Mouse (Mus musculus) thymus, postnatal 0 days (tissue): Measurements from ENCODE around the gene Ifngr2. TPM values are rescaled to one million over a fixed set of nuclear protein-coding genes. Genes with fewer than 3 reads are reported as not detected.

ENCODE experiments used
- DNase-seq: peaks from one replicate; pipeline ENCODE4 v3.0.0-alpha.2; 2015; ENCODE audit warnings: low spot score
- microRNA-seq: library from miRNA; unstranded; fragments of <30 nt; microRNA quantifications from one replicate; pipeline ENCODE4, GENCODE M21; 2016; ENCODE audit warnings: borderline number of aligned reads
- polyA plus RNA-seq: library from polyadenylated mRNA; unstranded; fragments of >200 nt; fragmentation: Nextera tagmentation; extraction: Ambion mirVana; gene quantifications from 2 replicates; pipeline ENCODE4 v1.2.1, GENCODE M21; 2015

Gene Ifngr2
- polyA plus RNA-seq, 1 experiment from 2014 or later, result 41.6 TPM

GRCm38 (mm10) chr16:91601693-91602092 lies 54.8 kb downstream of the Ifngr2 start:
- no peak for DNase-seq

GRCm38 (mm10) chr16:91605156-91605555 lies 58.3 kb downstream of the Ifngr2 start:
- no peak for DNase-seq

GRCm38 (mm10) chr16:91606958-91607357 lies 60.1 kb downstream of the Ifngr2 start:
- DNase-seq, result no peak

GRCm38 (mm10) chr16:91609501-91610245 lies 62.8 kb downstream of the Ifngr2 start:
- no peak for DNase-seq

DNA sequence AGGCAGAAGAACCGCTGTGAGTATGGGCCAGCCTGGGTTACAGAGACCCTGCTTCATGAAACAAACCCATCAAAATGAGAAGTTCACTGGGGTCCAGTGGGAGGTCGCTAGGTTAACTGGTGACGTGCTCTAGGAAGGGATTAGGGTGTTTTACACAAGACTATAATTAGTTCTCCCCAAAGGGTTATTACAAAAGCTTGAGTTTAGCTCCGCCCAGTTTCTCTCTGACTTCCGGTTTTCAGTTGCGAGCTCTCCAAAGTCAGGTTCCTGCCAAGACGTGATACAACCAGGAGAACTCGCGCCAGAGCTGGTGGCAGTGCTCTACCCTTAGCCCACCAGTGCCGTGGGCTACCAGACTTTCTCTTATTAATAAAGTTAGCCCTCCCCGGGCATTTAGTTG lies 64.4 kb downstream of the Ifngr2 start:
- DNase-seq, result no peak

- DNase-seq, result no peak
Observed at GRCm38 (mm10) chr16:91612525-91612924, 65.7 kb downstream of the Ifngr2 start.

DNA sequence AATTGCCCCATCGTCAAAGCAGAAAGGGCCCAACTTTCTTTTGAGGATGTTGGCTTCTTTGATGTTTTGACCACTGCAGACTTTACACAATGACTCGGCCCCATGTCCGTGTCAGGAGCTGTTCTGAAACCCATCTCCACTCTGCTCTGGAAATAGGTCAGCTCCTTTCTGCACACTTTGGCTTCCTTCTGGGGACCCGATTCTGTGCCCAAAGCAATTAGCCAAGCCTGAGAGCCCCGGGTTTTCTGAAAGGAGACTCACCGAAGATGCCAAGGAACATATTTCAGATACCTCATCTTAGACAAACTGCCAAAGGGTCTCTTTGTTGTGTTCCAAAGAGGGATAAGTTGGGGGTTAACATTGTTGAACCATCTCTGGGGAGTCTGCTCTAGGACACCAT lies 67.7 kb downstream of the Ifngr2 start:
- DNase-seq, result no peak

Small RNAs within 50 kb of the gene (microRNA-seq; reads per million reads assigned to microRNA genes)
- not detected for gene Mir6367

Other genes starting within 250 kb of the Ifngr2 start
- gene Ifnar2, start 174.3 kb upstream of the Ifngr2 start, polyA plus RNA-seq, result 70.7 and 73.4 TPM in 2 replicates
- not detected in 2 replicates for gene Gm21970, start 155.4 kb upstream of the Ifngr2 start, polyA plus RNA-seq
- gene Il10rb, start 140.9 kb upstream of the Ifngr2 start, polyA plus RNA-seq, result 42.7 and 44.1 TPM in 2 replicates
- gene Ifnar1, start 61.8 kb upstream of the Ifngr2 start, polyA plus RNA-seq, result 30.2 and 40.9 TPM in 2 replicates
- gene Tmem50b, start 50.7 kb downstream of the Ifngr2 start, polyA plus RNA-seq, result 33.9 and 38.5 TPM in 2 replicates
- gene Dnajc28, start 72.0 kb downstream of the Ifngr2 start, polyA plus RNA-seq, result 2.3 and 3.3 TPM in 2 replicates
- gene Gart, start 99.9 kb downstream of the Ifngr2 start, polyA plus RNA-seq, result 125 and 133 TPM in 2 replicates
- gene Son, start 100.4 kb downstream of the Ifngr2 start, polyA plus RNA-seq, result 132 and 172 TPM in 2 replicates
- gene Donson, start 141.7 kb downstream of the Ifngr2 start, polyA plus RNA-seq, result 21.8 and 23.2 TPM in 2 replicates
- gene Cryzl1, start 181.9 kb downstream of the Ifngr2 start, polyA plus RNA-seq, result 27.0 and 28.0 TPM in 2 replicates
- gene Itsn1, start 182.2 kb downstream of the Ifngr2 start, polyA plus RNA-seq, result 2.7 and 3.0 TPM in 2 replicates